Mouse (Mus musculus) MEL (cell line): ENCODE measurements at regions not wholly inside any gene's neighbourhood (a gene's known extent, or its start where the extent isn't known, plus 50 kb on each side); places are given as distances from the start of the nearest gene placed in this dataset.

Experiments
- DNase-seq: peaks from one replicate; pipeline ENCODE4 v3.0.0; 2011; ENCODE audit warnings: low read depth, low spot score
- H3K27ac ChIP-seq: 2 replicates; pipeline ENCODE4 v1.5.1; 2012; ENCODE audit warnings: low read depth, mild to moderate bottlenecking, control low read depth, low read length, moderate library complexity; ENCODE audit not compliant: control insufficient read depth
- H3K27me3 ChIP-seq, 2 experiments: fragments of 150-350 bp in 1 of 2; sonication (generic) in 1 of 2; 2 replicates each; pipeline ENCODE4 v1.6.1; 2012; ENCODE audit warnings: low read length in 2 of 2, mild to moderate bottlenecking in 2 of 2, improper control_type of control experiment in 1 of 2, moderate library complexity in 1 of 2; ENCODE audit not compliant: insufficient read depth in 2 of 2, control insufficient read depth in 1 of 2
- H3K36me3 ChIP-seq, 2 experiments: 2 replicates each; pipeline ENCODE4 v1.6.1; 2012 to 2014; ENCODE audit warnings: low read length in 2 of 2, improper control_type of control experiment in 1 of 2, inconsistent platforms in 1 of 2, mild to moderate bottlenecking in 1 of 2; ENCODE audit not compliant: insufficient read depth in 2 of 2, control insufficient read depth in 1 of 2
- H3K4me1 ChIP-seq, 2 experiments: fragments of 150-350 bp in 1 of 2; sonication (generic) in 1 of 2; 2 replicates each; pipeline ENCODE4 v1.6.1; 2012; ENCODE audit warnings: low read length in 2 of 2, improper control_type of control experiment in 1 of 2, mild to moderate bottlenecking in 1 of 2; ENCODE audit not compliant: insufficient read depth in 2 of 2, control insufficient read depth in 1 of 2
- H3K4me3 ChIP-seq, 2 experiments: fragments of 150-350 bp in 1 of 2; sonication (generic) in 1 of 2; 2 replicates each; pipeline ENCODE4 v1.5.1; 2012; ENCODE audit warnings: low read depth in 2 of 2, low read length in 2 of 2, mild to moderate bottlenecking in 2 of 2, moderate library complexity in 2 of 2, control low read depth in 1 of 2, improper control_type of control experiment in 1 of 2; ENCODE audit not compliant: control insufficient read depth in 1 of 2, insufficient read depth in 1 of 2
- H3K79me2 ChIP-seq: 2 replicates; pipeline ENCODE4 v1.6.1; 2012; ENCODE audit warnings: mild to moderate bottlenecking, low read length, moderate library complexity; ENCODE audit not compliant: control insufficient read depth, poor library complexity, insufficient read depth
- H3K9ac ChIP-seq: 2 replicates; pipeline ENCODE4 v1.6.1; 2012; ENCODE audit warnings: low read depth, mild to moderate bottlenecking, control low read depth, low read length, moderate library complexity; ENCODE audit not compliant: control insufficient read depth, poor library complexity, severe bottlenecking
- H3K9me3 ChIP-seq: fragments of 150-350 bp; sonication (generic); replicated peaks from 2 replicates; pipeline ENCODE4 v1.6.1; 2012; ENCODE audit warnings: mild to moderate bottlenecking, low read length, improper control_type of control experiment, moderate library complexity; ENCODE audit not compliant: insufficient read depth
- BHLHE40 ChIP-seq: IDR thresholded peaks from 2 replicates; pipeline ENCODE4 v1.6.1; 2012; ENCODE audit warnings: low read depth, mild to moderate bottlenecking, inconsistent platforms, low read length, improper control_type of control experiment, borderline replicate concordance
- CTCF ChIP-seq, 3 experiments: IDR thresholded peaks in 2 of 3; conservative IDR thresholded peaks in 1 of 3; 2 replicates each; pipeline ENCODE4 v1.5.1; 2011 to 2012; ENCODE audit warnings: low read length in 3 of 3, low read depth in 2 of 3, mild to moderate bottlenecking in 2 of 3, improper control_type of control experiment in 1 of 3, inconsistent platforms in 1 of 3, mixed read lengths in 1 of 3, moderate library complexity in 1 of 3; ENCODE audit not compliant: control insufficient read depth in 1 of 3, insufficient read depth in 1 of 3, poor library complexity in 1 of 3, severe bottlenecking in 1 of 3
- ELF1 ChIP-seq: IDR thresholded peaks from 2 replicates; pipeline ENCODE4 v1.6.1; 2014; ENCODE audit warnings: low read depth, mild to moderate bottlenecking, inconsistent platforms, low read length, improper control_type of control experiment, moderate library complexity
- ETS1 ChIP-seq: IDR thresholded peaks from 2 replicates; pipeline ENCODE4 v1.6.1; 2012; ENCODE audit warnings: low read depth, mild to moderate bottlenecking, inconsistent platforms, low read length, improper control_type of control experiment, moderate library complexity
- GABPA ChIP-seq: IDR thresholded peaks from 2 replicates; pipeline ENCODE4 v1.6.1; 2012; ENCODE audit warnings: low read depth, mild to moderate bottlenecking, inconsistent platforms, low read length, improper control_type of control experiment, moderate library complexity
- JUND ChIP-seq: IDR thresholded peaks from 2 replicates; pipeline ENCODE4 v1.6.1; 2011; ENCODE audit warnings: low read depth, mild to moderate bottlenecking, improper control_type of control experiment, low read length
- KAT2A ChIP-seq: conservative IDR thresholded peaks from 2 replicates; pipeline ENCODE4 v1.6.1; 2012; ENCODE audit warnings: low read depth, low read length, improper control_type of control experiment, inconsistent platforms
- MAFK ChIP-seq: IDR thresholded peaks from 2 replicates; pipeline ENCODE4 v1.6.1; 2011; ENCODE audit warnings: low read depth, mild to moderate bottlenecking, low read length, improper control_type of control experiment, borderline replicate concordance
- MAX ChIP-seq: IDR thresholded peaks from 2 replicates; pipeline ENCODE4 v1.6.1; 2011; ENCODE audit warnings: low read length, improper control_type of control experiment
- MEF2A ChIP-seq: IDR thresholded peaks from 2 replicates; pipeline ENCODE4 v1.6.1; 2014; ENCODE audit warnings: low read depth, mild to moderate bottlenecking, inconsistent platforms, low read length, improper control_type of control experiment; ENCODE audit not compliant: poor library complexity, insufficient replicate concordance, severe bottlenecking; ENCODE audit errors: extremely low read depth
- NRF1 ChIP-seq: IDR thresholded peaks from 2 replicates; pipeline ENCODE4 v1.6.1; 2014; ENCODE audit warnings: low read depth, mild to moderate bottlenecking, inconsistent platforms, low read length, improper control_type of control experiment, moderate library complexity; ENCODE audit not compliant: poor library complexity, insufficient read depth, severe bottlenecking
- POLR2AphosphoS5 ChIP-seq: IDR thresholded peaks from 2 replicates; pipeline ENCODE4 v1.6.1; 2012; ENCODE audit warnings: low read depth, borderline replicate concordance, mild to moderate bottlenecking, inconsistent platforms, low read length, moderate library complexity, mixed read lengths
- RCOR1 ChIP-seq: IDR thresholded peaks from 2 replicates; pipeline ENCODE4 v1.6.1; 2012; ENCODE audit warnings: low read depth, mild to moderate bottlenecking, inconsistent platforms, low read length, improper control_type of control experiment
- SIN3A ChIP-seq: IDR thresholded peaks from 2 replicates; pipeline ENCODE4 v1.6.1; 2012; ENCODE audit warnings: low read length, improper control_type of control experiment, inconsistent platforms
- SMC3 ChIP-seq: IDR thresholded peaks from 2 replicates; pipeline ENCODE4 v1.6.1; 2011; ENCODE audit warnings: low read depth, low read length, improper control_type of control experiment
- TAL1 ChIP-seq: IDR thresholded peaks from 2 replicates; pipeline ENCODE4 v1.6.1; 2012; ENCODE audit warnings: mild to moderate bottlenecking, inconsistent platforms, low read length, moderate library complexity, mixed read lengths
- TCF12 ChIP-seq: IDR thresholded peaks from 2 replicates; pipeline ENCODE4 v1.6.1; 2014; ENCODE audit warnings: low read depth, mild to moderate bottlenecking, inconsistent platforms, low read length, improper control_type of control experiment, moderate library complexity
- USF1 ChIP-seq: IDR thresholded peaks from 2 replicates; pipeline ENCODE4 v1.6.1; 2014; ENCODE audit warnings: low read depth, mild to moderate bottlenecking, inconsistent platforms, low read length, improper control_type of control experiment, moderate library complexity
- USF2 ChIP-seq, 2 experiments: IDR thresholded peaks; 2 replicates each; pipeline ENCODE4 v1.6.1; 2011 to 2012; ENCODE audit warnings: improper control_type of control experiment in 2 of 2, low read length in 2 of 2, borderline replicate concordance in 1 of 2, inconsistent platforms in 1 of 2, low read depth in 1 of 2, mild to moderate bottlenecking in 1 of 2; ENCODE audit not compliant: insufficient read depth in 1 of 2

DNA sequence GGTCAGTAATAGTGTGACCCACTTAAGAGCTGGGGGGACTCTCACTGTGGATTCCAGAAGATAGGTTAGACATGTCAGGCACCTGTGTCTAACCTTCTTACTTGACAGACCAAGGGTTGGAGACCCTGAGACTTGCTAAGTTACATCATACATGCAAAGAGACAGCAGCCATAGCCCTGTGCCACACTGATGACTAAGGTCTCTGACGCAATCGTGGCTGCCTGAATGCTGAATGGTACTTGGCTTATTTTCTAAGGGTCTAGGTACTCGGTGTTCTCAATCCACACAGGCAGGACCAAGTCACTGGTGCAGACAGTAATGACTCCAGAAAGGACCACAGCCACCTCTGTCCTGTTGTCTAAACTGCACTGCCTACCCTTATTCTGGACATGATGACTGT is 147.8 kb upstream of the Mdm1 start:
- Histone ChIP-seq H3K27ac (no peak overlapping the region), H3K9me3 (no peaks in the 10 kb centered on the region), H3K27me3 (no peaks in the 10 kb centered on the region), H3K9ac (no peak overlapping the region), H3K79me2 (no peaks in the 10 kb centered on the region), H3K4me1 (no peaks in the 10 kb centered on the region), H3K36me3 (no peaks in the 10 kb centered on the region), H3K4me3 (no peak overlapping the region)
- TF ChIP-seq JUND (no peak), USF1 (no peak), USF2 (IDR thresholded peaks at IDR 0.05; ENCODE audit: borderline replicate concordance in 1 of 2, insufficient read depth in 1 of 2, low read depth in 1 of 2, low read length in 2 of 2) (no peak), SIN3A (no peak), NRF1 (no peak), KAT2A (no peak), MEF2A (no peak), POLR2AphosphoS5 (no peak), CTCF (IDR thresholded peaks at IDR 0.05 in 2 of 3, conservative IDR thresholded peaks at IDR 0.05 in 1 of 3; ENCODE audit: control insufficient read depth in 1 of 3, insufficient read depth in 1 of 3, low read depth in 2 of 3, low read length in 3 of 3, poor library complexity in 1 of 3, severe bottlenecking in 1 of 3) (no peak), SMC3 (no peak), RCOR1 (no peak), BHLHE40 (no peak), MAFK (no peak), ETS1 (no peak)
- no peak for DNase-seq

DNA sequence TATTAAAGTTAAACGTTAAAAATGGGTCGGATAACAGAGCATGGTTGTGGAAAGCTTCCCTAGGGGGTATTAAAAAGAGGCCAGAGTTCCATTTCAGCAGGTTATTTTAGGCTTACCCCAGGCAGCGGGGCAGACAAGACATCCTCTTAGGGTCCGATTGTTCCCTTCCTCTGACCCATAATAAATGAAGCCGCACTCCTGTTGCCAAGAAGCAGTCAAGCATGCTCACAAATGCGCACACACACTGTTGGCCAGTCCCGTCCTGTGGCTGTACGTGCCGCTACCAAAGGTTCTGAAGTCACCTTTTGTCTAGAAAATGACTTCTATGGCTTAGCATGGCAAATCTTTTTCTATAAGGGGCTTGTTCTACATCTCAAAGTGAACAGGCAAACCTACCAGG is 146.8 kb upstream of the Mdm1 start:
- no peaks in the 10 kb centered on the region for H3K36me3 ChIP-seq
- H3K27ac ChIP-seq = no peak overlapping the region
- no peak overlapping the region for H3K4me3 ChIP-seq
- DNase-seq = no peak
- H3K4me1 ChIP-seq = no peaks in the 10 kb centered on the region
- H3K79me2 ChIP-seq = no peaks in the 10 kb centered on the region
- H3K27me3 ChIP-seq = no peaks in the 10 kb centered on the region
- no peak overlapping the region for H3K9ac ChIP-seq
- H3K9me3 ChIP-seq = no peaks in the 10 kb centered on the region
- TF ChIP-seq TCF12 = no peak
- TF ChIP-seq GABPA = no peak
- TF ChIP-seq ELF1 = no peak
- no peak for TF ChIP-seq TAL1
- TF ChIP-seq MAX = no peak
